8 mouse cellular contexts compared by ENCODE assay signal in genomic region chr15:85655751-85656167, GRCm38 (mm10).
DNase-seq lines count a peak whose midpoint lies in the region; ATAC-seq lines count a peak whose summit lies in the region.

No protein-coding gene starts in this region.

- H3K4me3 ChIP-seq in limb, embryonic 13.5 days: no peak overlapping the region

- DNase-seq in layer of hippocampus, adult 11-12 months (ENCODE audit: low spot score): peak; percentile 61
- DNase-seq in layer of hippocampus, adult 9-10 months (ENCODE audit: low spot score): no peak
- DNase-seq in adrenal gland, postnatal 25 days: peak; percentile 33
- peak; percentile 63 for DNase-seq in cerebellum, postnatal 25 days
- DNase-seq in gastrocnemius, postnatal 36 days: no peak

- no peaks in the 10 kb centered on the region for H3K9me3 ChIP-seq in limb, embryonic 13.5 days

- H3K27me3 ChIP-seq in limb, embryonic 13.5 days: peaks cover 25% of the 10 kb centered on the region

- H3K4me1 ChIP-seq in limb, embryonic 13.5 days: peaks cover 45% of the 10 kb centered on the region

- H3K36me3 ChIP-seq in limb, embryonic 13.5 days: peaks cover 7% of the 10 kb centered on the region; the same call in 1 of the 2 replicates

- H3K4me2 ChIP-seq in limb, embryonic 13.5 days (replicated peaks): peak overlapping the region; percentile 78

- H3K9ac ChIP-seq in limb, embryonic 13.5 days: no peak overlapping the region

- H3K27ac ChIP-seq in limb, embryonic 13.5 days: no peak overlapping the region

- ATAC-seq in limb, embryonic 13.5 days (ENCODE audit: low FRiP score, low read depth): no peak
- ATAC-seq in megakaryocyte-erythroid progenitor cell, adult 5-6 weeks (replicated peaks; ENCODE audit: low FRiP score, low TSS enrichment, poor library complexity, severe bottlenecking): no peak
- no peak for ATAC-seq in erythroid progenitor cell, adult 5-6 weeks (replicated peaks; ENCODE audit: low FRiP score, poor library complexity, severe bottlenecking)

- intact Hi-C loops in gastrocnemius, postnatal 36 days (cut with DNase I): no loop called here

- 51% methylated on average over 6 of the region's 6 CpGs for WGBS in limb, embryonic 13.5 days

Comparison
In these comparisons a context has a peak if more than half of its experiments do, and no peak if none do; other contexts are left out.
1. DNase-seq: peak in layer of hippocampus, adult 11-12 months (single experiment), adrenal gland, postnatal 25 days (single experiment) and cerebellum, postnatal 25 days (2 of 2); none in layer of hippocampus, adult 9-10 months (single experiment) and gastrocnemius, postnatal 36 days (0 of 2).